Mouse (Mus musculus) lung, postnatal 0 days (tissue): ENCODE measurements around the gene Lemd2.

ENCODE experiments used
- CTCF ChIP-seq: IDR thresholded peaks from 2 replicates; pipeline ENCODE4 v1.5.1; 2016; ENCODE audit warnings: antibody characterized with exemption, mild to moderate bottlenecking
- EP300 ChIP-seq: IDR thresholded peaks from 2 replicates; pipeline ENCODE4 v1.6.1; 2016; ENCODE audit warnings: antibody characterized with exemption, mild to moderate bottlenecking, control low read depth

DNA sequence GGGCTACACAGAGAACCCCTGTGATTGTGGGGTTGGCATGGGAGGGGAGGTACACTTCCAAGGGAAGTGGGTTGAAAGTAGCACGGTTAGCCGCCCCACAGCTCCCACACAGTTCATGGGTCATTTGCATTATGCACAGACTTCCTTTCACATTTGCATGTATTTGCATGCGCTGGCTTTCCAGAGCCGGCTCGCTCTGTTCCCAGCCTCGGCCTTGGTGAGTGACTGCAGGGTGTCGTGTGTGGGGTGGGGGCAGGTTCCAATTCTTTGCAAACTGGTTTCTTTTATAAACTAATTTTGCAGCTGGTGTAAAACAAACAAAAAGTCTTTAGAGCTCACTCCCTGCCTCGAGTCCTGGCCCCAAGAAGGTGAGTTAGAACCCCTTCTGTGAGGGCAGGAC lies 34.4 kb upstream of the Lemd2 start:
- TF ChIP-seq EP300, result no peak
- TF ChIP-seq CTCF, result no peak
